Mouse (Mus musculus) common myeloid progenitor, adult 5-6 weeks (primary cell): ENCODE measurements around the gene Rtn4ip1. TPM values are rescaled to one million over a fixed set of nuclear protein-coding genes. Genes with fewer than 3 reads are reported as not detected.

Experiments used
- ATAC-seq: replicated peaks from 2 replicates; pipeline ENCODE4 v1.8.0; 2016; ENCODE audit warnings: low read depth, mild to moderate bottlenecking, moderate TSS enrichment, inconsistent platforms; ENCODE audit not compliant: poor library complexity, severe bottlenecking
- total RNA-seq: library from RNA; stranded (forward); fragments of 200-1000, 187-1606 nt; gene quantifications from 2 replicates; pipeline ENCODE4 v1.2.3, GENCODE M21; 2017

The Rtn4ip1 gene
- total RNA-seq: 9.5 and 14.0 TPM in 2 replicates

GRCm38 (mm10) chr10:43901578-43902194, at the start of gene Rtn4ip1, which contains the start of gene Qrsl1:
TSS of gene Rtn4ip1 (plus strand) at chr10:43901807.
TSS of gene Qrsl1 (minus strand) at chr10:43901745.
- peak; percentile 98 for ATAC-seq

GRCm38 (mm10) chr10:43851898-43852297, 49.7 kb upstream of the Rtn4ip1 start:
- no peak for ATAC-seq

DNA sequence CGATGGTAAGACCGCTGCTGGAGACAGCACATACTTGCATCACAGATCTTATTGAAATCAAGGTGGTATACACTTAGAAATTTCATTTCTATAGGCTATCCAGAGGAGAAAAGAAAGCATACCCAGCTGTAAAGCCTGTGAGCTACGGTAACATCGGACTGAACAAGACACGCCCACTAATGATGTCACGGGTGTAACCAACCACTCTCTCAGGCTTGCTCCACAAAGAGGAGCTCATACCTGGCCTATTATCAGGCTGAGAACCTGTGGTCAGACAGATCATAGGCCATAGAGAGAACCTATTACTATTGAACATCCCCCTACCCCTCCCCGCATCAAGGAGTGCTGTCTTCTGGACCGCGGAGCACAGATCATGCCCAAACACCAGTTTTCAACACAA, 45.7 kb upstream of the Rtn4ip1 start:
- ATAC-seq: no peak; the same call in none of the 2 replicates

DNA sequence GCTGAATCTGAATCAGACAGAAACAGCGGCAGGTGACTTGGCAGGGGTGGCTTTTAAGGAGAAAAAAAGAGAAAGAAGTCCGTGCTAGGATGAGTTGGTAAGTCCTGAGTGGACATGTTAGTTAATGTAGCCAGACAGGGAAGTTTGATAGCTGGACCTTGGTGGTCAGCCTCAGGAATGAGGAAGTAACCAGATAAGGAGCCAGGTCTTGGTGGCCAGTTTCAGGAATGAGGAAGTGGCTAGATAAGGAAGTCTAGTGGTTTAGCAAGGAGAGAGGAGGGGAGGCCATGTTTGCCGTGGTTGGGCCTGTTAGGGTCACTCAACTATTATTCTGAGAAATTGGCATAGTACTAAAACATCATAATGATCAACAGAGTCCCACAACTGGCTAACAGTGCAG, 45.3 kb upstream of the Rtn4ip1 start:
- peak; percentile 95 for ATAC-seq

- ATAC-seq: 0 out of 2 replicates have a peak, but pooled peaks have one; percentile 42
These were observed 30.9 kb upstream of the Rtn4ip1 start for GRCm38 (mm10) chr10:43870752-43871151.

DNA sequence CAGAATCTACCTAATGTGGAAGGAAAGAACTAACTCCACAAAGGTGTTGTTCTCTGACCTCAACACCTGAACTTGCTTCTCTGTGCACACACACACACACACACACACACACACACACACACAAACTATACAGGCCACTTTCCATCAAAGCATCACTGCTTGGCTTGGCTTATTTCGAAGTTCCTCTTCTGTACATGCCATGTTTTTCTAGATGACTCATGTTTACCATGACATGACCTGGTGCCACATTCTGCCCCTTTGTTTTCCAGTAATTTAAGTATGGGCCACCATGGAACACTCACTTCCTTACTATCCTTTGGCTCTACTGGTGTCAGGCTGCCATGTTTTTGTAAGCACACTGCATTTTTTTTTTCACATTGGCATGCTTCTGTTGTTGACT, 30.1 kb upstream of the Rtn4ip1 start:
- no peak for ATAC-seq

DNA sequence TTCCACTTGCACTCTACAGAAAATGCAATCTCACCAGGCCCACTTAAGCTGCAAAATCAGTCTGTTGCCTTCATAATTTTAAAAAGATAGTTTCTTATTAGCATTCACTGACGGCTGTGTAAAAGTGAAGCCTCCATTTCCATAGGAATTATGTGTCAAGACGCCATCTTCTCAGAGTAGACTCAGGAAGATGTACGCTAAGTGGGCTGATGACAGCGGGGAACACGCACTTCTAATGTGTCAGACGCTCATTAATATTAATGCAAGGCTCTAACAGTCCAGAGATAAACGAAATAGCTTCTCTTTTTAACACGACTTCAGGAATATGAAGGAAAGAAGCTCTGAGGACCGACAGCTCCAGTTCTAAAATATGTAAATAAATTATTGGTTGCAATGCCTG, 13.9 kb upstream of the Rtn4ip1 start:
- ATAC-seq: no peak

DNA sequence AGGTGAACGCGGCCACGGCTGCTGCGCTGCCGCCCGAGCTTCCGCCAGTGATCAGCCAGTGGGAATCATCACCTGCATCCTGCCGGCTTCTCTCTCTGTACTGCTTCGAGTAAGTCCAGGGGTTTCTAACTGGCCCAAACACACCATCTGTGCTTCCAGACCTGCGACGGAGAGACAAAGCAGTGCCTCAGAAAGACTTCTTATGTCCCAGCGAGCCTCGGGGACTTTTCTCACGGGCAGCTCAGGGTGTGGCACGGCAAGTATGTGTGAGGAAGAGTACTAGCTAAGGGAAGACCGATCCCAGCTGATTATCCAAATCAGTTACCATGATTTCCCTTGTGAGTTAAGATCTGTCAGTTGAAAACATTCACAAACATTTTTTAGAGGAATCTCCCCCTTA, 12.6 kb upstream of the Rtn4ip1 start:
- no peak for ATAC-seq

- ATAC-seq: no peak
These were observed 8.6 kb upstream of the Rtn4ip1 start for GRCm38 (mm10) chr10:43892971-43893370.

GRCm38 (mm10) chr10:43896065-43896464, 5.5 kb upstream of the Rtn4ip1 start:
- no peak for ATAC-seq

DNA sequence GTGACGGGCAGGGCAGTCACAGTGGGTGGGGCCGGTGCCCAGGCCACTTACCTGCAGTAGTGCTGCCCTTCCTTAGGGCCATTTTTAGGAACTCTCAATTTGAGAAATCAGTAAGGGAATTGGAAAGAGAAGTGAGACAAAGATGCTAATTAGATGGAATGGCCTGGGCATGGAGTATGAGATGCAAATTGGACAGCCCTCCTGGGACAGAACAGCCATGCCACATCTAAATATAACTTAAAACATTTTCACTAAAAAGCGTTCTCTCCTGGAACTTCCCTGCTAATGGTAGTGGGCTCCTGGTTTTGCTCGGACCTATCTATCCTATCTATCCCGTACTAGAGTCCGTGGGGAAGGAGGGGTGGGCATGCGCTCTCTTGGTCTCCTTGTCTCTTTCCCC, 3.3 kb upstream of the Rtn4ip1 start:
- no peak for ATAC-seq

GRCm38 (mm10) chr10:43900883-43901570, 580 bp upstream of the Rtn4ip1 start:
- no peak; the same call in 1 of the 2 replicates for ATAC-seq

DNA sequence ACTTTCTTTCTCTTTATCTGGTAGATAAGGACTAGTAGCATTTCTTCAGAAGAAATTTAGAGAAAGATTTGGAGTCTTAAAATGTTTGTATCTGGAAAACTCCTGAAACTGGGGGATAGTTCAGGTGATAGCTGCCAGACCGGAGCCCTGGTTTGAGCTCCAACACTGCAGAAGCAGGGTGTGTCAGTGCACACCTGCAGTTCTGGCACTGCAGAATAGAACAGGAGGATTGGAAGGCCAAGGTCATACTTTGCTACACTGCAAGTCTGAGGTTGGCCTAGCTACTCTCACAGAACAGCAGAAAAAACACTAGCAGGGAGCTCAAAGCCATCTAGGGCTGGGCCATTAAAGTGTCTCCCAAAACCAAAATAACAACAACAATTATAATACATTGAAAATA, 3.0 kb downstream of the Rtn4ip1 start:
- no peak for ATAC-seq

- ATAC-seq: peak; percentile 85
These were observed 8.6 kb downstream of the Rtn4ip1 start for GRCm38 (mm10) chr10:43910032-43910872.

DNA sequence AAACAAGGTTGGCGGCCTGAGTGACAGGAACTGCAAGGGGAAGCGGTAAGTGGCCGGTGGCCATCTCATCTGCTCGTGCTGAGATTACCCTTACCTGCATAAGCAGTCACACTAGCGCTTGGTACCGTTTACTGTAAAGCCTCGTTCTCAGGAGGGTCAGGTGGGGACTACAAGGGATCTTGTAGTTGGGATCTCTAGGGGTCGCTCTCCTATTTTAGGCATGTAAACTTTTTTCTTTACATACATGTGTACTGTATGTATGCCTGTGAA, 9.2 kb downstream of the Rtn4ip1 start:
- ATAC-seq: no peak

DNA sequence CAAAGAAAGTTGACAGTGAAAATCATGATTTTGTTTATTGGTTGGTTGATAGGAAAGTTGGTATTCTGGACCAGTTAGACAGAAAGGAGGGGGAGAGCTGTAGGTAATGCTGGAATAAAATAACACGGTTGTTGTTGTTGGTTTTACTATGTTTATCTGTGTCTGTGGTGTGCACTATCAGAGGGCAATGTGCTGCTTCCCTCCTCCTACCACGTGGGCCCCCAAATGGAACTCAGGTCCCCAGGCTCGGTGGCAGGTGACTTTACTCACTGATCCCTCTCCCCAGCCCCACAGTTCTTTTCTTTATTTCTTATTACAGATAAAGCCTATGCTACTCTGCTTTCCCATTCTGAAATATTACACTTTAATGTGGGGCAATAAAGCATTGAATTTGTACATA, 10.6 kb downstream of the Rtn4ip1 start:
- no peak for ATAC-seq

DNA sequence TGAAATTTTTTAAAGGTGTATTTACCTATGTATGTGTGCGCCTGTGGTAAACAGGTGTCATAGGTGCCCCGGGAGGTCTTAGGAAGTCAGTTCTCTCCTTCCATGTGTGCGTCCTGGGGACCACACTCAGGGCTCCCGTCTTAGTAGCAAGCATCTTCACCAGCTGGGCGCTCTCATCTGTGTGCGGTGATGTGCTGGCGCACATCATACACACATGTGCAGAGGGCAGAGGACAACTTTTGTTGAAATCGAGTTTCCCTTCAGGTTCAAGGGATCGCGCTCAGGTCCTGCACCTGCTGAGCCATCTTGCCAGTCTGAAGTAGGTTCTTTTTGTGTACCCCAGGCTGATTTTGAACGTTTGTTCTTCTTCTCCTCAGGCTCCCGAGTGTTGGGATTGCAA, 14.6 kb downstream of the Rtn4ip1 start:
- no peak for ATAC-seq

DNA sequence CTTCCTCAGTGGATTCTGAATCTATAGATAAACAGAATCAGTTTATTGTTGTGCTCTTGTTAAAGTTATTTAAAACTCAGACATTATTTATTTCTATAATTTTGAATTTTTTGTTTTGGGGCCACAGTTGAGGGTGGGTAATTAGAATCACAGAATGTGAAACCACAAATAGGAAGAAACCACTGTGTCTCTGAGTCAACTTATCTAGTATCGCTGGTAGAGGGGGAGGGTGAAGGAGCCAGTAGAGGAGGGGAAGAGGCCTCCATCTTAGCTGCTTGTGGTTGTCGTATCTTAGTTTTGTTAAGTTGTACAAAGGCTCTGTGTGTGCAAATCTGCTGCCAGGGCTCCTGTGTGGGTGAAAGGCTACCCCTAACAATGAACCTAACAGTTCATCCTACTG, 15.1 kb downstream of the Rtn4ip1 start:
- peak; percentile 56 for ATAC-seq

- ATAC-seq: peak; percentile 96
These were observed 17.3 kb downstream of the Rtn4ip1 start for GRCm38 (mm10) chr10:43918696-43919608.

DNA sequence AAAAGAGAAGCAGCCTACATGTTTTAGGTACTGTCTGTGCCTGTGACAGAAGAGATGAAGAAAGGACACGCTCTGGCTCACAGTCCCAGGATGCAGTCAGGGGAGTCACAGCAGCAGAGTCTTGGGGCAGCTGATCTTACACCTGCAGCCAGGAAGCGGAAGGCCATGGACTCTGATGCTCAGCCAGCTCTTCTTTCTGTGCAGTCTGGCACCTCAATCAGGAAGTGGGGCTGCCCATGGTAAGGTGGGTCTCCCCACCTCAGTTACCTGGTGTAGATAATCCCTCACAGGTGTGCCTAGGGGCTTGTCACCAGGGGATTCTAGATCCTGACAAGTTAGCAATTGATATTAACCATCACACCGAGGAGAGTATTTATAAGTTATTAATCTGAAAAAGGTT, 21.5 kb downstream of the Rtn4ip1 start:
- ATAC-seq: no peak
